Mouse (Mus musculus) forebrain, embryonic 10.5 days (tissue): Measurements from ENCODE around the gene Med20. TPM values are rescaled to one million over a fixed set of nuclear protein-coding genes. Genes with fewer than 3 reads are reported as not detected.

Source experiments
- polyA plus RNA-seq: library from polyadenylated mRNA; unstranded; fragments of >200 nt; fragmentation: Nextera tagmentation; extraction: Ambion mirVana; gene quantifications from 2 replicates; pipeline ENCODE4 v1.2.1, GENCODE M21; 2016

Med20 gene
- polyA plus RNA-seq, 1 experiment from 2014 or later, result 43.4 TPM

Other genes with a start within 250 kb of the Med20 start
- gene Mrps10, start 242.7 kb upstream of the Med20 start, polyA plus RNA-seq, result 77.3 and 81.9 TPM in 2 replicates
- 1.3 and 1.5 TPM in 2 replicates for gene Guca1b, start 226.2 kb upstream of the Med20 start, polyA plus RNA-seq
- gene Guca1a, start 211.0 kb upstream of the Med20 start, polyA plus RNA-seq, result 0.99 and 1.7 TPM in 2 replicates
- gene AI661453, start 175.0 kb upstream of the Med20 start, polyA plus RNA-seq, result 0.22 and 0.37 TPM in 2 replicates
- 0.27 TPM in 1 of 2 replicates, not detected in the other for gene 1700001C19Rik, start 174.2 kb upstream of the Med20 start, polyA plus RNA-seq
- gene Taf8, start 109.3 kb upstream of the Med20 start, polyA plus RNA-seq, result 32.5 and 33.3 TPM in 2 replicates
- 296 and 313 TPM in 2 replicates for gene Ccnd3, start 106.5 kb upstream of the Med20 start, polyA plus RNA-seq
- 43.2 and 45.4 TPM in 2 replicates for gene Bysl, start 90 bp upstream of the Med20 start, polyA plus RNA-seq
- gene Gm20517, start within 50 bp of the Med20 start, polyA plus RNA-seq, result 1.5 and 1.9 TPM in 2 replicates
- 5.0 and 6.0 TPM in 2 replicates for gene Usp49, start 19.1 kb downstream of the Med20 start, polyA plus RNA-seq
- gene Tomm6, start 76.8 kb downstream of the Med20 start, polyA plus RNA-seq, result 362 and 379 TPM in 2 replicates
- 7.5 and 8.6 TPM in 2 replicates for gene Frs3, start 77.4 kb downstream of the Med20 start, polyA plus RNA-seq
- gene Gm21981, start 82.9 kb downstream of the Med20 start, polyA plus RNA-seq, result 0.14 and 0.22 TPM in 2 replicates
- gene Prickle4, start 83.2 kb downstream of the Med20 start, polyA plus RNA-seq, result 0.70 and 0.90 TPM in 2 replicates
- not detected in 2 replicates for gene Pgc, start 115.3 kb downstream of the Med20 start, polyA plus RNA-seq
- 1.9 and 2.2 TPM in 2 replicates for gene Tfeb, start 125.4 kb downstream of the Med20 start, polyA plus RNA-seq
- gene Mdfi, start 223.1 kb downstream of the Med20 start, polyA plus RNA-seq, result 13.1 and 13.2 TPM in 2 replicates